Comparison of ENCODE assay signal across 8 mouse cellular contexts in the genomic region with DNA sequence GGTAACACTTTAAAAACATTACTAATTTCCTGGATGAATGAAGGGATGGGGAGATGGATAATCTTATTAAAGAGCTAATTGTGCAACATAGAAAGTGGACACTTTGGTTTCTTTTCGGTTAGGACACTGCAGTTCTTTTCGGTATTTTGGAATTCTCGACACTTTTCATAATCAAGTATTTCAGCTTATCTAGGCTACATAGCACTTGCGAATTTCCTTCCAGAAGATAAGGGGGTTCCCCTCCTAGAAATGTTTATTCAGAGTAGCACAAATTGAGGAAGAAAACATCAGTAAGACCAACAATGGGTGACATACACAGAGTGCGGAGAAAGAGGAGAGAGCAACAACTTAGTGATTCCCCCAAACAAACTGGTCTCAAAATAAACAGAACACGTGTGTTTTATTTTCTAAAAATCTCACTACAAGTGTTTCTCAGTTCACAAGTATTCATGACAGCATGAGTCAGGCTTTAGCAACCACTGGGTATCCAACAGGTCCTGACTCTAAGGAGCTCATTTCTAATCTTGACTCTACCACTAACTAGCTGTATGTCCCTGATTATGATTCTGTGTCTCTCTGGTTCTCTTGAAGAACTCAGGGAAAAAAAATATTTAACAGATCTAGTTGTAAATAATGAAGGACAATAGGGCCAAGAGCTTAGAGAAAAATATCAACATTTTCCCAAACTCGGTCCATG. TPM values are rescaled to one million over a fixed set of nuclear protein-coding genes. Genes with fewer than 3 reads are reported as not detected.
DNase-seq lines count a peak whose midpoint lies in the region; ATAC-seq lines count a peak whose summit lies in the region.

No protein-coding gene starts in this region.

- no peaks in the 10 kb centered on the region for H3K27me3 ChIP-seq in heart, embryonic 10.5 days (ENCODE audit: insufficient read depth, poor library complexity, severe bottlenecking)
- H3K27me3 ChIP-seq in hindbrain, embryonic 11.5 days (ENCODE audit: control insufficient read depth, insufficient read depth, low read length): no peaks in the 10 kb centered on the region
- no peaks in the 10 kb centered on the region for H3K27me3 ChIP-seq in midbrain, embryonic 11.5 days (ENCODE audit: control insufficient read depth, insufficient read depth, low read length)

- H3K27ac ChIP-seq in heart, embryonic 10.5 days: 0 out of 2 replicates have a peak overlapping the region, but pooled peaks have one; percentile 32
- no peak overlapping the region for H3K27ac ChIP-seq in hindbrain, embryonic 11.5 days (ENCODE audit: low read depth, low read length)
- no peak overlapping the region for H3K27ac ChIP-seq in midbrain, embryonic 11.5 days (ENCODE audit: low read depth, low read length)

- ATAC-seq in hindbrain, embryonic 11.5 days (ENCODE audit: low FRiP score): no peak
- no peak for ATAC-seq in midbrain, embryonic 11.5 days (ENCODE audit: low FRiP score)

- no peaks in the 10 kb centered on the region for H3K9me3 ChIP-seq in heart, embryonic 10.5 days
- H3K9me3 ChIP-seq in hindbrain, embryonic 11.5 days (ENCODE audit: control insufficient read depth, low read length): no peaks in the 10 kb centered on the region
- no peaks in the 10 kb centered on the region for H3K9me3 ChIP-seq in midbrain, embryonic 11.5 days (ENCODE audit: control insufficient read depth, low read length)

- no peak overlapping the region for H3K9ac ChIP-seq in hindbrain, embryonic 11.5 days (ENCODE audit: low read depth, low read length)
- peak overlapping the region; percentile 94 for H3K9ac ChIP-seq in midbrain, embryonic 11.5 days (ENCODE audit: low read length)

- H3K4me2 ChIP-seq in hindbrain, embryonic 11.5 days (replicated peaks; ENCODE audit: low read depth, low read length): peak overlapping the region; percentile 69
- H3K4me2 ChIP-seq in midbrain, embryonic 11.5 days: peak overlapping the region; percentile 73

- no peak for DNase-seq in heart, embryonic 10.5 days (ENCODE audit: low spot score)
- DNase-seq in heart, postnatal 4 days: no peak
- DNase-seq in MEL-GATA-1-ER (ENCODE audit: extremely low read depth, low read depth): peak; percentile 51
- no peak for DNase-seq in hindbrain, embryonic 11.5 days (ENCODE audit: low spot score)
- no peak for DNase-seq in midbrain, embryonic 11.5 days (ENCODE audit: low spot score, missing footprints)
- DNase-seq in spleen, postnatal 14 days (ENCODE audit: low spot score in 2 of 2): no peak
- no peak for DNase-seq in right cerebral cortex, postnatal 14 days
- DNase-seq in adrenal gland, postnatal 4 days (ENCODE audit: low spot score in 2 of 2): no peak

- no peaks in the 10 kb centered on the region for H3K36me3 ChIP-seq in heart, embryonic 10.5 days
- H3K36me3 ChIP-seq in hindbrain, embryonic 11.5 days (ENCODE audit: control insufficient read depth, insufficient read depth, low read length): no peaks in the 10 kb centered on the region
- H3K36me3 ChIP-seq in midbrain, embryonic 11.5 days (ENCODE audit: control insufficient read depth, insufficient read depth, low read length): no peaks in the 10 kb centered on the region

- peaks cover 14% of the 10 kb centered on the region for H3K4me1 ChIP-seq in heart, embryonic 10.5 days
- peaks cover 6% of the 10 kb centered on the region; the same call in 1 of the 2 replicates for H3K4me1 ChIP-seq in hindbrain, embryonic 11.5 days (replicated peaks; ENCODE audit: control insufficient read depth, insufficient read depth, low read length)
- H3K4me1 ChIP-seq in midbrain, embryonic 11.5 days (ENCODE audit: control insufficient read depth, insufficient read depth, low read length): peaks cover 12% of the 10 kb centered on the region

- H3K4me3 ChIP-seq in heart, embryonic 10.5 days: peak overlapping the region; percentile 83
- H3K4me3 ChIP-seq in hindbrain, embryonic 11.5 days (ENCODE audit: low read depth, low read length): peak overlapping the region; percentile 83; the same call in 1 of the 2 replicates
- H3K4me3 ChIP-seq in midbrain, embryonic 11.5 days (ENCODE audit: low read depth, low read length): peak overlapping the region; percentile 78

- WGBS in heart, embryonic 10.5 days: 55% methylated on average over 7 of the region's 7 CpGs
- WGBS in hindbrain, embryonic 11.5 days: 90% methylated on average over 7 of the region's 7 CpGs
- 88% methylated on average over 7 of the region's 7 CpGs for WGBS in midbrain, embryonic 11.5 days

RNA-seq across cellular contexts. Expression of gene Cat, which starts 1.5 kb away (rescaled TPM):
- polyA plus RNA-seq in heart, embryonic 10.5 days (2016; fragmentation: Nextera tagmentation; extraction: Ambion mirVana): 83.7 and 89.5 TPM in 2 replicates
- total RNA-seq in heart, postnatal 4 days (2021): 100 to 1,000 TPM; 121 to 134 TPM
- 139 and 140 TPM in 2 replicates for polyA plus RNA-seq in hindbrain, embryonic 11.5 days (2014; fragmentation: Nextera tagmentation; extraction: Ambion mirVana)
- polyA plus RNA-seq in midbrain, embryonic 11.5 days (2014; fragmentation: Nextera tagmentation; extraction: Ambion mirVana): 149 and 157 TPM in 2 replicates
- 100 to 1,000 TPM; 157 to 174 TPM for total RNA-seq in adrenal gland, postnatal 4 days (2021)
